Mouse (Mus musculus) stomach, embryonic 15.5 days (tissue): Measurements from ENCODE around the gene Gm9495. TPM values are rescaled to one million over a fixed set of nuclear protein-coding genes. Genes with fewer than 3 reads are reported as not detected.

Source experiments
- polyA plus RNA-seq: library from polyadenylated mRNA; unstranded; fragments of >200 nt; fragmentation: Nextera tagmentation; extraction: Ambion mirVana; gene quantifications from 2 replicates; pipeline ENCODE4 v1.2.1, GENCODE M21; 2015

Gm9495 gene
- polyA plus RNA-seq, 1 experiment from 2014 or later: not detected

Other genes with a start within 250 kb of the Gm9495 start
- 16.2 and 19.8 TPM in 2 replicates for gene Zfp930, start 244.5 kb downstream of the Gm9495 start, polyA plus RNA-seq
- 5.5 and 6.5 TPM in 2 replicates for gene D130040H23Rik, start 182.5 kb downstream of the Gm9495 start, polyA plus RNA-seq
- not detected in 2 replicates for gene Gm7697, start 69.4 kb upstream of the Gm9495 start, polyA plus RNA-seq
- 19.1 and 19.2 TPM in 2 replicates for gene Zfp868, start 172.0 kb upstream of the Gm9495 start, polyA plus RNA-seq
- 1.5 and 1.7 TPM in 2 replicates for gene Zfp964, start 200.9 kb upstream of the Gm9495 start, polyA plus RNA-seq